ENCODE assay signal across 18 mouse cellular contexts in the genomic region with DNA sequence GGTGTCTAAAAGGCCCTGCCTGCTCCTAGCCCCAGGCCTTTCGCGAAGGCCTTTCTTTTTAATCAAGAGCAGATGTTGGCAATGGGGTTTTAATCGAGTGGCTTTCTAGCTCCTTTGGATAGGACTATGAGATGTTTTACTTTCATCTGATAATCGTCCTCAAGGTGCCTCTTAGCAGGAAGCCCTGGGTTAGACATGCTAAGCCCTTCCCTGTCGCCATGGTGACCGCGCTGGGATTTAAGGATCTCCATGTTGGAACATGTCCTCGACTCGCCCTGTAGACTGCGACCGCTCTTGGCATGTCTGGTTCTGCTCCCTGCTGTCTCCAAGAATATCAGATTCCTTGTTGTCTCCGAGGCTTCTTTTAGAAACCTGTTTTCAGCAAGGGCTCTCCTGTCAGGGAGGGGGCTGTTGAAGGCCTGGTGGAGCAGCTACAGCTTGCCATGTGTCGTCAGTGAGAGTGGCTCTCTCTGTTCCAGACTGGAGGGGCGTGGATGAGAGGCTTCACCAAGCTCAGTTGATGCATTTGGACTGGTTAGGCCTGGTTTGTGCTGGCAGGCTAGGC. TPM values are rescaled to one million over a fixed set of nuclear protein-coding genes. Genes with fewer than 3 reads are reported as not detected.
DNase-seq lines count a peak whose midpoint lies in the region; ATAC-seq lines count a peak whose summit lies in the region.
"Had no signal": no experiment of that assay in that cellular context is flagged by ENCODE, and none has a peak within 500 bp of the region (broad histone marks: within the 10 kb centered on the region; RNA-seq: fewer than 3 reads in every experiment).

No protein-coding gene starts in this region.

- H3K27me3 ChIP-seq in forebrain, embryonic 14.5 days (replicated peaks; ENCODE audit: control insufficient read depth, insufficient read depth, low read length): no peaks in the 10 kb centered on the region
- H3K27me3 ChIP-seq in forebrain, embryonic 12.5 days: no peaks in the 10 kb centered on the region
- no peaks in the 10 kb centered on the region for H3K27me3 ChIP-seq in embryonic facial prominence, embryonic 11.5 days (ENCODE audit: control insufficient read depth, insufficient read depth, low read length)
- H3K27me3 ChIP-seq: liver, embryonic 15.5 days had no signal

- H3K4me2 ChIP-seq in forebrain, embryonic 14.5 days (ENCODE audit: low read length): no peak overlapping the region
- no peak overlapping the region for H3K4me2 ChIP-seq in forebrain, embryonic 12.5 days
- H3K4me2 ChIP-seq in embryonic facial prominence, embryonic 11.5 days (ENCODE audit: low read depth, low read length): no peak overlapping the region
- H3K4me2 ChIP-seq: liver, embryonic 15.5 days had no signal

- H3K36me3 ChIP-seq in forebrain, embryonic 14.5 days (ENCODE audit: control insufficient read depth, insufficient read depth, low read length): no peaks in the 10 kb centered on the region
- H3K36me3 ChIP-seq in forebrain, embryonic 12.5 days (replicated peaks): no peaks in the 10 kb centered on the region
- H3K36me3 ChIP-seq in embryonic facial prominence, embryonic 11.5 days (replicated peaks; ENCODE audit: control insufficient read depth, insufficient read depth, low read depth, low read length): no peaks in the 10 kb centered on the region
- H3K36me3 ChIP-seq: liver, embryonic 15.5 days had no signal

- DNase-seq in forebrain, embryonic 14.5 days (ENCODE audit: low spot score): peak; percentile 3
- DNase-seq in right cerebral cortex, postnatal 14 days: peak; percentile 42
- no peak for DNase-seq in right cerebral cortex, postnatal 36 days (ENCODE audit: low spot score in 2 of 2)
- peak; percentile 75 for DNase-seq in embryonic facial prominence, embryonic 11.5 days (ENCODE audit: low spot score)
- peak; percentile 32 for DNase-seq in skeletal muscle tissue, adult 2 months (ENCODE audit: low read depth, low spot score)
- DNase-seq in adrenal gland, adult 2 months: no peak
- no peak for DNase-seq in spleen, postnatal 4 days (ENCODE audit: low spot score in 2 of 2)
- DNase-seq: adrenal gland, postnatal 36 days; cerebellum, adult 9-10 months; heart, postnatal 10 days; kidney, adult 18-20 months; thymus, postnatal 36 days had no signal

- H3K9me3 ChIP-seq in forebrain, embryonic 14.5 days (replicated peaks; ENCODE audit: control insufficient read depth, low read length): no peaks in the 10 kb centered on the region
- H3K9me3 ChIP-seq in forebrain, embryonic 12.5 days: no peaks in the 10 kb centered on the region
- H3K9me3 ChIP-seq in embryonic facial prominence, embryonic 11.5 days (replicated peaks; ENCODE audit: control insufficient read depth, low read length): no peaks in the 10 kb centered on the region
- H3K9me3 ChIP-seq: liver, embryonic 15.5 days had no signal

- H3K4me3 ChIP-seq in forebrain, embryonic 14.5 days (ENCODE audit: low read depth, low read length): no peak overlapping the region
- H3K4me3 ChIP-seq in forebrain, embryonic 12.5 days (replicated peaks): no peak overlapping the region
- no peak overlapping the region for H3K4me3 ChIP-seq in embryonic facial prominence, embryonic 11.5 days (ENCODE audit: low read depth, low read length)
- H3K4me3 ChIP-seq: erythroblast, embryonic 14.5 days; liver, embryonic 15.5 days had no signal

- no peak overlapping the region for H3K9ac ChIP-seq in forebrain, embryonic 14.5 days (ENCODE audit: low read length)
- no peak overlapping the region for H3K9ac ChIP-seq in forebrain, embryonic 12.5 days
- no peak overlapping the region for H3K9ac ChIP-seq in embryonic facial prominence, embryonic 11.5 days (replicated peaks; ENCODE audit: low read length)
- H3K9ac ChIP-seq: liver, embryonic 15.5 days had no signal

- ATAC-seq in forebrain, embryonic 14.5 days: no peak
- no peak for ATAC-seq in forebrain, embryonic 12.5 days (ENCODE audit: low FRiP score)
- ATAC-seq in embryonic facial prominence, embryonic 11.5 days (replicated peaks; ENCODE audit: insufficient number of reproducible peaks, low FRiP score, low TSS enrichment, low read depth): peak; percentile 39; the same call in 1 of the 2 replicates

- H3K27ac ChIP-seq in forebrain, embryonic 14.5 days (ENCODE audit: low read depth, low read length): no peak overlapping the region
- no peak overlapping the region for H3K27ac ChIP-seq in forebrain, embryonic 12.5 days
- H3K27ac ChIP-seq in embryonic facial prominence, embryonic 11.5 days (replicated peaks; ENCODE audit: low read depth, low read length): no peak overlapping the region; the same call in 1 of the 2 replicates
- H3K27ac ChIP-seq: liver, embryonic 15.5 days had no signal

- 84% methylated on average over 14 of the region's 14 CpGs for WGBS in forebrain, embryonic 14.5 days
- 76% methylated on average over 14 of the region's 14 CpGs for WGBS in forebrain, embryonic 12.5 days
- WGBS in embryonic facial prominence, embryonic 11.5 days: 45% methylated on average over 14 of the region's 14 CpGs

- H3K4me1 ChIP-seq in forebrain, embryonic 14.5 days (ENCODE audit: control insufficient read depth, insufficient read depth, low read length): no peaks in the 10 kb centered on the region
- H3K4me1 ChIP-seq in forebrain, embryonic 12.5 days: no peaks in the 10 kb centered on the region
- H3K4me1 ChIP-seq in embryonic facial prominence, embryonic 11.5 days (ENCODE audit: control insufficient read depth, insufficient read depth, low read length): no peaks in the 10 kb centered on the region
- H3K4me1 ChIP-seq: liver, embryonic 15.5 days had no signal

RNA-seq across cellular contexts. Expression of a gene that starts 16.9 kb away (rescaled TPM):
- polyA plus RNA-seq in forebrain, embryonic 14.5 days (2014; fragmentation: Nextera tagmentation; extraction: Ambion mirVana): 12.1 and 14.3 TPM in 2 replicates
- polyA plus RNA-seq in forebrain, embryonic 12.5 days (2016; fragmentation: Nextera tagmentation; extraction: Ambion mirVana): 9.0 and 10.7 TPM in 2 replicates
- polyA plus RNA-seq in embryonic facial prominence, embryonic 11.5 days (2014; fragmentation: Nextera tagmentation; extraction: Ambion mirVana): 1.9 and 3.0 TPM in 2 replicates
- 10 to 100 TPM; 21.4 to 36.2 TPM for total RNA-seq in adrenal gland, adult 2 months (2021)
- 10.1 and 13.8 TPM in 2 replicates for polyA plus RNA-seq in adrenal gland, adult 2 months (2012; rRNA removed)
- polyA plus RNA-seq: erythroblast, embryonic 14.5 days had no signal

RNA-seq across cellular contexts. Expression of a gene that starts 24.7 kb away (rescaled TPM):
- not detected in 2 replicates for polyA plus RNA-seq in forebrain, embryonic 14.5 days (2014; fragmentation: Nextera tagmentation; extraction: Ambion mirVana)
- not detected in 2 replicates for polyA plus RNA-seq in forebrain, embryonic 12.5 days (2016; fragmentation: Nextera tagmentation; extraction: Ambion mirVana)
- polyA plus RNA-seq in embryonic facial prominence, embryonic 11.5 days (2014; fragmentation: Nextera tagmentation; extraction: Ambion mirVana): not detected in 2 replicates
- not detected for total RNA-seq in adrenal gland, adult 2 months (2021)
- polyA plus RNA-seq in adrenal gland, adult 2 months (2012; rRNA removed): not detected in 2 replicates
- total RNA-seq: adrenal gland, postnatal 36 days; heart, postnatal 10 days; left cerebral cortex, postnatal 10 days had no signal
- polyA plus RNA-seq: C2C12; erythroblast, embryonic 14.5 days; gonadal fat pad, adult 2 months; liver, embryonic 15.5 days had no signal

Comparison
In these comparisons a context has a peak if more than half of its experiments do, and no peak if none do; other contexts are left out.
1. DNase-seq: peak in forebrain, embryonic 14.5 days (single experiment), right cerebral cortex, postnatal 14 days (single experiment), embryonic facial prominence, embryonic 11.5 days (single experiment) and skeletal muscle tissue, adult 2 months (single experiment); none in right cerebral cortex, postnatal 36 days (0 of 2), adrenal gland, adult 2 months (single experiment) and spleen, postnatal 4 days (0 of 2).